Mouse (Mus musculus) activated CD4-positive, CD25-positive, alpha-beta regulatory T cell (primary cell): ENCODE results near the gene Nostrin. TPM values are rescaled to one million over a fixed set of nuclear protein-coding genes. Genes with fewer than 3 reads are reported as not detected.

Experiments
- polyA plus RNA-seq, 2 experiments: library from polyadenylated mRNA; unstranded; fragments of 100-300 nt; shearing (Covaris generic); gene quantifications; one replicate each; pipeline ENCODE4 v1.2.1; 2017

Nostrin gene
- under 1 TPM; 0.38 to 0.98 TPM for polyA plus RNA-seq

GRCm38 (mm10) chr2:69135661-69136576, at the start of gene Nostrin:
Gene Nostrin, plus strand, starts transcription at chr2:69135800.

GRCm38 (mm10) chr2:69205791-69206351, 70.3 kb downstream of the Nostrin start, which contains the start of gene Spc25:
Gene Spc25, minus strand, starts transcription at chr2:69206194.

GRCm38 (mm10) chr2:69210773-69211172, 75.2 kb downstream of the Nostrin start, which contains the start of gene G6pc2:
Gene G6pc2, plus strand, starts transcription at chr2:69211073.

Other genes with a start within 250 kb of the Nostrin start
- gene Spc25, start 70.4 kb downstream of the Nostrin start, polyA plus RNA-seq = 10 to 100 TPM; 13.5 to 17.1 TPM
- not detected for gene G6pc2, start 75.3 kb downstream of the Nostrin start, polyA plus RNA-seq
- under 1 TPM; 0.18 to 0.27 TPM for gene Abcb11, start 206.8 kb downstream of the Nostrin start, polyA plus RNA-seq
- gene Dhrs9, start 244.6 kb downstream of the Nostrin start, polyA plus RNA-seq = under 1 TPM in 1 of 2 experiments, not detected in 1; 0.06 TPM